Mouse (Mus musculus) R1 (cell line): ENCODE data around the gene Itpkb.
"Not testable (repeated sequence)": the region's sequence is repeated elsewhere in the genome, so short reads cannot be mapped to it uniquely, and the experiment has no call there.

Source experiments
- DNase-seq: peaks from one replicate; pipeline ENCODE4 v3.0.0-alpha.2; 2018; ENCODE audit warnings: low read depth, low spot score

The Itpkb gene

GRCm38 (mm10) chr1:180367045-180367619, 36.8 kb downstream of the Itpkb start:
- no peak for DNase-seq

GRCm38 (mm10) chr1:180367626-180368025, 37.3 kb downstream of the Itpkb start:
- DNase-seq: no peak

GRCm38 (mm10) chr1:180368112-180368511, 37.8 kb downstream of the Itpkb start:
- no peak for DNase-seq

GRCm38 (mm10) chr1:180368646-180369045, 38.4 kb downstream of the Itpkb start:
- DNase-seq: no peak

- DNase-seq: no peak
These were observed 40.8 kb downstream of the Itpkb start for GRCm38 (mm10) chr1:180370858-180371652.

- DNase-seq: not testable (repeated sequence)
These were observed 42.0 kb downstream of the Itpkb start for GRCm38 (mm10) chr1:180372258-180372657.

GRCm38 (mm10) chr1:180376598-180376997, 46.3 kb downstream of the Itpkb start:
- DNase-seq: no peak

- DNase-seq: no peak
These were observed 49.3 kb downstream of the Itpkb start for GRCm38 (mm10) chr1:180379559-180379958.

- no peak for DNase-seq
These were observed 52.1 kb downstream of the Itpkb start for GRCm38 (mm10) chr1:180382358-180382757.

- no peak for DNase-seq
These were observed 53.6 kb downstream of the Itpkb start for GRCm38 (mm10) chr1:180383884-180384283.

- peak; percentile 33 for DNase-seq
These were observed 54.2 kb downstream of the Itpkb start for GRCm38 (mm10) chr1:180384486-180384885.

- no peak for DNase-seq
These were observed 55.0 kb downstream of the Itpkb start for GRCm38 (mm10) chr1:180385308-180385707.

- DNase-seq: peak; percentile 98
These were observed 56.9 kb downstream of the Itpkb start for GRCm38 (mm10) chr1:180386951-180387749.

GRCm38 (mm10) chr1:180387750-180388480, 57.6 kb downstream of the Itpkb start:
- DNase-seq: no peak

- no peak for DNase-seq
These were observed 58.2 kb downstream of the Itpkb start for GRCm38 (mm10) chr1:180388481-180388880.

- DNase-seq: not testable (repeated sequence)
These were observed 59.0 kb downstream of the Itpkb start for GRCm38 (mm10) chr1:180389213-180389760.

- DNase-seq: no peak
These were observed 60.0 kb downstream of the Itpkb start for GRCm38 (mm10) chr1:180390321-180390731.

- peak; percentile 68 for DNase-seq
These were observed 60.7 kb downstream of the Itpkb start for GRCm38 (mm10) chr1:180390746-180391574.

GRCm38 (mm10) chr1:180391575-180391945, 61.3 kb downstream of the Itpkb start:
- no peak for DNase-seq

- DNase-seq: no peak
These were observed 62.0 kb downstream of the Itpkb start for GRCm38 (mm10) chr1:180392137-180392798.
